Mouse (Mus musculus): Measurements from ENCODE around the gene Tmed9. TPM values are rescaled to one million over a fixed set of nuclear protein-coding genes. Genes with fewer than 3 reads are reported as not detected.
"Not testable (repeated sequence)": the region's sequence is repeated elsewhere in the genome, so short reads cannot be mapped to it uniquely, and the experiment has no call there.

Tmed9 gene
- total RNA-seq, 2 experiments from 2014 or later = 117 to 229 TPM

- no peak for ATAC-seq (replicated peaks; ENCODE audit: poor library complexity, severe bottlenecking)
These were observed 10.2 kb upstream of the Tmed9 start for GRCm38 (mm10) chr13:55563266-55563879.

GRCm38 (mm10) chr13:55567001-55567400 is 6.5 kb upstream of the Tmed9 start:
- no peak for ATAC-seq (replicated peaks; ENCODE audit: poor library complexity, severe bottlenecking)

GRCm38 (mm10) chr13:55567949-55568348 is 5.6 kb upstream of the Tmed9 start:
- no peak for ATAC-seq (replicated peaks; ENCODE audit: poor library complexity, severe bottlenecking)

- ATAC-seq (replicated peaks; ENCODE audit: poor library complexity, severe bottlenecking) = not testable (repeated sequence)
These were observed 5.0 kb upstream of the Tmed9 start for GRCm38 (mm10) chr13:55568524-55568923.

- no peak for ATAC-seq (replicated peaks; ENCODE audit: poor library complexity, severe bottlenecking)
These were observed 3.7 kb upstream of the Tmed9 start for GRCm38 (mm10) chr13:55569726-55570285.

- ATAC-seq (replicated peaks; ENCODE audit: poor library complexity, severe bottlenecking) = peak; percentile 23
These were observed 3.1 kb upstream of the Tmed9 start for GRCm38 (mm10) chr13:55570286-55570973.

GRCm38 (mm10) chr13:55571027-55571751 is 2.3 kb upstream of the Tmed9 start, which contains the start of gene Fam193b:
Fam193b (minus strand) TSS chr13:55571120.
- ATAC-seq (replicated peaks; ENCODE audit: poor library complexity, severe bottlenecking) = peak; percentile 98

- ATAC-seq (replicated peaks; ENCODE audit: poor library complexity, severe bottlenecking) = no peak
These were observed 1.6 kb upstream of the Tmed9 start for GRCm38 (mm10) chr13:55571977-55572376.

- ATAC-seq (replicated peaks; ENCODE audit: poor library complexity, severe bottlenecking) = no peak
These were observed 789 bp downstream of the Tmed9 start for GRCm38 (mm10) chr13:55574321-55574720.

GRCm38 (mm10) chr13:55575932-55576331 is 2.4 kb downstream of the Tmed9 start:
- ATAC-seq (replicated peaks; ENCODE audit: poor library complexity, severe bottlenecking) = no peak

- not testable (repeated sequence) for ATAC-seq (replicated peaks; ENCODE audit: poor library complexity, severe bottlenecking)
These were observed 3.3 kb downstream of the Tmed9 start for GRCm38 (mm10) chr13:55576872-55577271.

- ATAC-seq (replicated peaks; ENCODE audit: poor library complexity, severe bottlenecking) = no peak
These were observed 4.6 kb downstream of the Tmed9 start for GRCm38 (mm10) chr13:55578086-55578485.

- ATAC-seq (replicated peaks; ENCODE audit: poor library complexity, severe bottlenecking) = no peak
These were observed 18.5 kb downstream of the Tmed9 start for GRCm38 (mm10) chr13:55591961-55592490.

- peak; percentile 99 for ATAC-seq (replicated peaks; ENCODE audit: poor library complexity, severe bottlenecking)
These were observed 19.2 kb downstream of the Tmed9 start for GRCm38 (mm10) chr13:55592512-55593253.

- no peak; the same call in 1 of the 2 replicates for ATAC-seq (replicated peaks; ENCODE audit: poor library complexity, severe bottlenecking)
These were observed 19.8 kb downstream of the Tmed9 start for GRCm38 (mm10) chr13:55593254-55593747.

- no peak for ATAC-seq (replicated peaks; ENCODE audit: poor library complexity, severe bottlenecking)
These were observed 21.8 kb downstream of the Tmed9 start for GRCm38 (mm10) chr13:55595375-55595774.

- no peak for ATAC-seq (replicated peaks; ENCODE audit: poor library complexity, severe bottlenecking)
These were observed 23.3 kb downstream of the Tmed9 start for GRCm38 (mm10) chr13:55596802-55597201.

GRCm38 (mm10) chr13:55599566-55600540 is 26.3 kb downstream of the Tmed9 start, which contains the start of gene B4galt7:
B4galt7 (plus strand) TSS chr13:55599896.
- ATAC-seq (replicated peaks; ENCODE audit: poor library complexity, severe bottlenecking) = peak; percentile 85

Data from granulocyte monocyte progenitor cell, adult 5-6 weeks (primary cell).